Mouse (Mus musculus): Measurements from ENCODE around the gene Samd4b.

Samd4b gene

DNA sequence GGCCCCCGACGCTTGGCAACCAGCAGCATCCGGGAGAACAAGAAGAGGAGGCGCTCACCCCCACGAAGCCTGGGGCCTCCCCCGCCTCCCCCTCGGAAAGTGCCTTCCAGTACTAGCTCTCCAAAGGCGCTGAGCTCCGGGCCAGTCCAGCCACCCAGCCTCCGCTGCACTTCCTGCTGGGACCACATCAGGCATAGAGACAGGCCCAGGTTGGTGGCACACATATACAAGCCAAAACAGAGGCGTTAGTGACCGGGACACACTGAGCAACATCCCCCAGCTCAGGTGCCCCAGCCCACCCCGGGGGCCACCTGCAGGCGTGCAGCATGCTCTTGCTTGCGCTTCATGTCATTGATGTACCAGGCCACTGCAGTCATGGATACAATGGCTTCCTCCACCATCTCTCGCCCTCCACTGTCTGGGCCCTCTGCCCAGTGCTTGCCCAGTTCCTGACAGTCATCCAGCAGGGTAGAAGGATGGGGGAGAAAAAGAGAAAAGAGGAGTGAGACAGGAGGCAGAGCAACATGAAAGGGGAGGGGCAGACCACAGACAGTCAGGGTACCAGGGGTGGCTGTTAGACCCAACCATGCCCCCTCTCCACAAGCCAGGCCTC, 230.2 kb downstream of the Samd4b start:
- DNase-seq (ENCODE audit: extremely low read depth, low read depth, low spot score): no peak

DNA sequence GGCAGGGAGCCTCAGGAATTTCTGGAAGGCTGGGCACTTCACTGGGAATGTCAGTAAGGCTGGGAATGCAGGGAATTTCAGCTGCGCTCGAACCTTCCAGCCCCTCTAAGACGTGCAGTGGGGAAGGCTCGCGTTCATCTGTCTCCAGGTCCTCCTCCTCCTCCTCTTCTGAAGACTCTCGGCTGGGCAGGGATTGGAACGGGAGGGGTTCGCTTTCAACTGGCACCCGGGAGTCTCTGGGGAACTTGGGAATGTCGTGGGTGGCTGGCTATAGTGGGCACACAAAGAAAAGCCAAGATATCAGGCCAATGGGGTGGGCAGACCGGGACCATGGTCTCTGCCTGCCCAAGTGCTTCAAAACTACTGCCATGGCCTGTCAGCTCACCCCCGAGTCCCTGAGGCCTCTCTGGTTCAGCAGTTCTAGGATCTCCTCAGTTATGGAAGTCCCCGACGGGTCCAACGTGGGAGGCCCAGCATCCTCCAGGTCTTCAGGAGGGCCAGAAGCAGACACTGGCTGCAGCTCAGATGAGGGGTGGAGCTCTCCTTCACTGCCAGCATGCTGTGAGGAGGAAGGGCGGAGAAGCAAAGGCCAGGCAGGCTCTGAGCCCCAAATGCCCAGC, 235.4 kb downstream of the Samd4b start:
- DNase-seq (ENCODE audit: extremely low read depth, low read depth, low spot score): no peak

DNA sequence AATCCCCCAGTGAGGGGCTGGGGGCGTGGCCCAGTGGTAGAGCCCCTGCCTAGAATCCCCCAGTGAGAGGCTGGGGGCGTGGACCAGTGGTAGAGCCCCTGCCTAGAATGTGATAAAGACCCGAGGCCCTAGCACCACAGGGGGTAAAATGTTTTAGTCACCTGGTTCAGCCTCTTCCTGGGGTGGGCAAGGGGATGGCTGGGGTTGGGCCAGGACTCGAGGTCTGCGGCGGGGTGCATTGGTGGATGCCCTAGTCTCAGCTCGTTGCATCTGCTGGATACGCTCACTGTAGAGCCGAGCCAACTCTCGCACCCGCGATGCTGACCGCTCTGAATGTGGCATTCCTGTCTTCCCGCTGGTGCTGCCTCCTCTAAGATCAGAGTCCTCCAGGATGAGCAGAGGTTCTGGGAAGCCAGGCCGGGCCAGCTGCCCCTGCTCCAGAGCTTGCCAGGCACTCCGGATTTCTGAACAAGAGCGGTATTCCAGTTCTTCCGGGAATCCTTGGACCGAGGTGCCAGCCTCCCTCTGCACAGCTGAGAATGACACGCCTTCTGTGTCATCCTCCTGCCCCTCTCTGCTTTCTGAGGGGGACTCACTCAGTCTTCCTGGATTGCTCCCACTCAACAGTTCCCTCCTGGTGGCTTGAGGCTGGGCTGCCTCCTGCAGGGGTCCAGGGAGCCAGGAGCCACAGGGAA, 236.2 kb downstream of the Samd4b start:
- DNase-seq (ENCODE audit: extremely low read depth, low read depth, low spot score): no peak

DNA sequence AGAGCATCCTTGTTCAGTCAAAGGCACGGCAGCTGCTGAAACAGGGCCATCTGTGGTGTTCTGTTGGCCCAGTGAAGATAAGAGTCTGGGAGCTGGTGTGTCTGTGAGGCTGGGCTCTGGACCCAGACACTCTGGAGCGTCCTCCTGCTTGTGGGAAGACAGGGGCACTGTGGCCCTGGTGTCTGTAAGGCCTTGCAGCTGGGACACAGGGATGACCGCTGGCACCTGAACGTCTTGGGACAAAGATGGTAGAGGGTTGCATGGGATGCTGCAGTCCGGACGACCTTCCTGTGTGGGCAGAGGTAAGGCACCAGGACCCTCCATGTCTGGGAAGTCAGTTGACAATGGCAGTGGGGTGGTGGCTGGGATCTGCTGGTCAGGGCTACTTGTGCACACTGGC, 237.7 kb downstream of the Samd4b start:
- DNase-seq (ENCODE audit: extremely low read depth, low read depth, low spot score): no peak

DNA sequence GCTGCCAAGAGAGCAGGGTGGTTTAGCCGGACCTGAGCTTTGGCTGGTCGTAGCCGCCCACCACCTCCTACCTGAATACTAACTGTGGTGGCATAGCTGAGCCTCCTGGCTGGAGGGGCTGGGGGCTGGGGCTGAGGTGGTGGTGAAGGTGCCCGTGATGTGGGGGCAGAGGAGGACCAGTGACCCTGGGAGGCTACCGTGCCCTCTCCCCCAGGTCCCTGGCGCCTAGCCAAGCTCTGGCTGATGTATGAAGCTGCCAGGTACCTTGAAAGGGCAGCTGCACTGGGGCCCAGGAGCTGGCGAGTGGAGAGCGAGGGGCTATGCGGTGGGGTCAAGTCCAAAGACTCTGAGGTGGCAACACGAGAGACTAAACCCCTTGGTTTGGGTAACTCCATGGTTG, 238.1 kb downstream of the Samd4b start:
- no peak for DNase-seq (ENCODE audit: extremely low read depth, low read depth, low spot score)

DNA sequence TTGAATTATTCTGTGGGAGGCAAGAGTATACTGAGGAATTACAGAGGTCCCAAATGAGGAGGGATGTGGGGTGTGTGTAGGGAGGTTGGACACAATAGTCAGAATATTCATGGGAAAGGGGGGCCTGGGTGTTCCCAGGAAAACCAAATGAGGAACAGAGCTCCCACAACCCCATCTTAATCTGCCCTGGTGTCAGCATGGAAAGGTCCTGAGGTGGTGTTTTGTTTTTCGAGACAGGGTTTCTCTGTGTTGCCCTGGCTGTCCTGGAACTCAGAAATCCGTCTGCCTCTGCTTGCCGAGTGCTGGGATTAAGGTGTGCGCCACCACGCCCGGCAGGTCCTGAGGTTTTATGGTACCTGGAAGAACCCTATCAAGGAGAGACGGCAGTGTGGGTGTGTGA, 239.5 kb downstream of the Samd4b start:
- no peak for DNase-seq (ENCODE audit: extremely low read depth, low read depth, low spot score)

DNA sequence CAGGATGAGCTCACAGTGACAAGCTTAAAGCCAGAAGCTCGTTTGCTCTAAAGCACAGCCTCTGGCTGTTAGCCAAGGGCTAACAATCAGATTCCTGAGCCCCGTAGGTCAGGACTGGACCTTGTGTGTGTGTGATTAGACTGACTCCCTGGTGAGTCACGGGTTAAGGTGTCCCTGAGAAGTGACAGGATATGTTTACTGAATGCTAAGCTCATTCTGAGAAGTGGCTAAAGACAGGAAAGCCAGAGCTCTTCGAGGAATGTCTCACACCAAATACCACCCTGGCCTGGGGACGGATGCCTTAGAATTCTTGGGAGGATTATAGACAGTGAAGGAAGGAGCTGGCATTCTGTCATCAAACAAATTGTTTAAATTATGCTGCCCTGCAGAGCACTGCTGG, 240.0 kb downstream of the Samd4b start:
- no peak for DNase-seq (ENCODE audit: extremely low read depth, low read depth, low spot score)

DNA sequence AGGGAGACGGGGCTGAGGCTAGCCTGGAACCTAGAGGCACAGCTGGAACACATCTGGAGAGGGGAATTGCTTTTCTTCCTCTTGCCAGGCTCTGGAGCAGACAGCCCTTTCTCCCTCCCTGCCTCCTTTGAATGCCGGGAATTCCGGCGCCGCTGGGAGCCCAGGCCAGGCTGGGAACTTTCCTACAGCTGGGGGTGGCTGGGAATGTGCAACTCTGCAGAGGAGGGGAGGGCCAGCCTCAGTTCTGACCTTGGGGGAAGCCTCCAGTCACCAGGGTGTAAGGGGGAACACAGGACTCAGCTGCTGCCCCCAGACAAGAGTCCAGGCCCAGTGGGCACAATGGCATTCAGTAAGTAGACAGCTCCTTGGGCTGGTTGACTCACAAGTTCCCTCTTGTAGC, 241.0 kb downstream of the Samd4b start:
- no peak for DNase-seq (ENCODE audit: extremely low read depth, low read depth, low spot score)

DNA sequence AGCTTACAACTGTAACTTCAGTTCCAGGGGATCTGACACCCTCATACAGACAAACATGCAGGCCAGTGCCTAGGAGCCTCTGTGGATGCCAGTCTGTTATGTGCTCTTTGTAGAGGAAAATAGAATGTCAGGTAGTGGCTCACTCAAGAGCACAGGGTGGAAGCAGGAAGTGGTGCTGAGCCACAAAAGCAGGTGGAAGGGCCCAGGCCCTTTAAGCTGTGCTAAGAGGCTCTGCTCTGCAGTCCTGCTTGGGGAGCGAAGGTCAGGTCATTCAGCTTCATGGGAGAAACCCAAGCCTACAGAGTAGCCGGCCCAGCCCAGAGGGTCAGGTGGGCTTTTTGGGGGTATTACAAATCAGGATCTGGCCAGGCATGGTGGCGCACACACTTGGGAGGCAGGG, 242.7 kb downstream of the Samd4b start:
- no peak for DNase-seq (ENCODE audit: extremely low read depth, low read depth, low spot score)

DNA sequence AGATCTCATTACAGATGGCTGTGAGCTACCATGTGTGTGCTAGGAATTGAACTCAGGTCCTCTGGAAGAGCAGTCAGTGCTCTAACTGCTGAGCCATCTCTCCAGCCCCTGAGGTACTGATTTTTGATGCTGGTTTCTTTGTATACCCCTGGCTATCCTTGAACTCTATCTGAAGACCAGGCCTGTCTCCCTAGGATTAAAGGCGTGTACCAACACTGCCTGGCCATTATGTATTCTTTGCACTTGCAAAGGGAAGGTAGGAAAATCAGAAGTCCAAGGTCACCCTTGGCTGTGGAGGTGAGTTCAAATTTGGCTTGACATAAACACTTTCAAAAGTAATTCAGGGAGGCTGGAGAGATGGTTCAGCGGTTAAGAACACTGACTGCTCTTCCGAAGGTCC, 243.3 kb downstream of the Samd4b start:
- no peak for DNase-seq (ENCODE audit: extremely low read depth, low read depth, low spot score)

DNA sequence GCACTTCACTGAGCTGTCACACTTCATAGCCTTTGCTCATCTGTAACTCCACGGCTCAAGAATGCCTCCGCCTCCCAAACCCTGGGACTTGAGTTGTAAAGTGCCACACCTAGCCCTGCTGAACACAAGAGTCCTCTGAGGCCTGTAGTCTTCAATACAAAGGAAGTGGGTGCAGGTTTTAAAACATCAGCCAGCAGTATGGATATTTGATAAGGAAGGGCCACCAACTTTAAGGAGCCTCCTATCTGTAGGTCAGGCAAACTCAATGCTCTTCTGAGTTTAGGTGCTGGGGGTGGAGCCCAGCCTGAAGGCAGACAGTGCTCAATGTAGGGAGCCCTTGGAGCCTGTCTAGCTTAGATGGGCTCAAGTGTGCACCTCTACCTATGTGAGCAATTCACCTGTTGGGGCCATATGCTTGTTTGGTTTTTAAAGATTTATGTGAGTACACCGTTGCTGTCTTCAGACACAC, 243.8 kb downstream of the Samd4b start:
- DNase-seq (ENCODE audit: extremely low read depth, low read depth, low spot score): no peak

DNA sequence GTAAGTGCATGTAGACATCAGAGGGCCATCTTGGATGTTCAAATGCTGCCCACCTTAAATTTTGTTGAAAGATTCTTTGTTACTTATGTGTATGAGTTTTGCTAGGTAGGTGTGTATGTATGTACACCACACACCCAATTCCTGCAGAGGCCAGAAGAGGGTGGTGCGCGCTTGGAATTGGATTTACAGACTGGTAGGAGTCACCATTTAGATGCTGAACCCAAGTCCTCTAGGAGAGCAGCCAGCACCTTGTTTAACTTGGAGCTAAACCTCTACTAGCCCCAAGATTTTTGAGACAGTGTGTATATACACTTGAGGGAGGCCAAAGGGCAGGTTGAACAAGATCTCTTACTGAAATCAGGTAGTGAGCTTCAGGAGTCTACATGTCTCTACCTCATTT, 244.7 kb downstream of the Samd4b start:
- no peak for DNase-seq (ENCODE audit: extremely low read depth, low read depth, low spot score)

DNA sequence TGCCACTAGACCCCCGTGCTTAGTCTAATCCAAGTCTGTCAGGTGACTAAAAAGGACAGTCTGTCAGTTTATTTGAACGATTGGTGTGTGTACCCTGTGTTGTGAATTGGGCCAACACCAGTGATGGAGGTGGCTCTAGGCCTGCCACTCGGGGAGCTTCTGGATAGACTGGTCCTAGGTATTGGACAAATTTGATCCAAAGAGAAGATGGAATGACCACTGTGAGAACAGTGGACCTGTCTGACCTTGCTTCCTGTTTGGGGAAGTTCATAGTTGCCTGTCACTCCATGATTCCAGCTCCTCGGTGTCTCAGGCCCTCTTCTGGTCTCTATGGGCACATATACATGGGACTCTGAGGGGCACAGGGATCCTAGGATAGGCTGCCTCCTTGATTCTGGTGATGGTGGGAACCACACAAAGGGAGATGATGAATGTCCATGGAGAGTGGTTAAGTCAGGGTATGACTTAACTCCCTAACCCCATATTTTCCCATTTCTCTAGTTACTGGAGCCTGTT, 246.2 kb downstream of the Samd4b start:
- no peak for DNase-seq (ENCODE audit: extremely low read depth, low read depth, low spot score)

DNA sequence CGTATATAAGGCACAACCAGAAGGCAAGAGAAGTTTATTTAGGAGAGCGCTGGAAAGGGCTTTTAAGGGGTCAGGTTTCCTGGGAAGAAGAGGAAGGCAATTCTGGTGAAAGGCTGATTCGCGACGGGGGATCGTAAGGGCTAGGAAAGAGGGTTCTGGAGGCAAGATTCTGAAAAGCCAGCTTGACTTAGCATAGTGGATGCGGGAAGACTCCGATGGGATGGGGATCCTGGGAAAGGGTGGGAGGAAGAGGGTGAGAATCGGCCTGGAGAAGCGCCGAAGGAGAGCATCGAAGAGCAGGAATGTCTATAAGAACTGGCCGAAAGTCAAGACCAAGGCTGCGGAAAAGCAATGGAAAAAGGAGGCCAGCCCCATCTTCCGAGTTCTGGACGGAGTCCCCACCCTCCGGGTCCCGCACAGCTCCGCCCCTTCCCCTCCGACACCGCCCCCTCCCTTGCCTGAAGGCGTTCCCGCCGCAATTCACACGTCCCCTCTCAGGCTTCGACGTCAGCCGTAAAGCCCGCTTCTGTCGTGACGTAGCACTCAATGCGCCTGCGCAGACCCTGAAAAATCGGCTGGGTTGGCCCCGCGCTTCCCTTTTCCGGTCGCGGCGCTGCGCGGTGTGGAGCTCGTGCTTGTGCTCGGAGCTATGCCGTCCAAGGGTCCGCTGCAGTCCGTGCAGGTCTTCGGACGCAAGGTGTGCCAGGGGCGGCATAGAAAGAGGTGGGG, 247.6 kb downstream of the Samd4b start, which contains the start of gene Rps16:
TSS of gene Rps16 (plus strand) at position 498 of the 729 bp plus-strand sequence.
- no peak for DNase-seq (ENCODE audit: extremely low read depth, low read depth, low spot score)
